18 mouse cellular contexts compared by ENCODE assay signal in genomic region chr15:67902982-67903381, GRCm38 (mm10).
DNase-seq lines count a peak whose midpoint lies in the region; ATAC-seq and TF ChIP-seq lines count a peak whose summit lies in the region.
"Had no signal": no experiment of that assay in that cellular context is flagged by ENCODE, and none has a peak within 500 bp of the region (broad histone marks: within the 10 kb centered on the region; RNA-seq: fewer than 3 reads in every experiment).

No protein-coding gene starts in this region.

- no peaks in the 10 kb centered on the region for H3K4me1 ChIP-seq in lung, postnatal 0 days (ENCODE audit: insufficient read depth, low read depth, low read length)
- no peaks in the 10 kb centered on the region; the same call in 1 of the 2 replicates for H3K4me1 ChIP-seq in lung, adult 2 months (ENCODE audit: control insufficient read depth, insufficient read depth, low read length)
- H3K4me1 ChIP-seq in liver, postnatal 0 days (ENCODE audit: insufficient read depth): no peaks in the 10 kb centered on the region
- H3K4me1 ChIP-seq: heart, embryonic 10.5 days; hindbrain, embryonic 12.5 days; limb, embryonic 13.5 days; megakaryocyte, embryonic 14.5 days had no signal

- no peaks in the 10 kb centered on the region for H3K36me3 ChIP-seq in lung, postnatal 0 days (ENCODE audit: insufficient read depth, low read length)
- H3K36me3 ChIP-seq in liver, postnatal 0 days (replicated peaks; ENCODE audit: insufficient read depth, low read length): no peaks in the 10 kb centered on the region
- H3K36me3 ChIP-seq: G1E; heart, embryonic 10.5 days; hindbrain, embryonic 12.5 days; limb, embryonic 13.5 days; neural tube, embryonic 15.5 days had no signal

- 84% methylated on average over 2 of the region's 2 CpGs for WGBS in lung, postnatal 0 days
- 79% methylated on average over 2 of the region's 2 CpGs for WGBS in lung, adult 2 months
- 46% methylated on average over 2 of the region's 2 CpGs for WGBS in liver, postnatal 0 days (ENCODE audit: insufficient replicate concordance)

- ATAC-seq in lung, postnatal 0 days: no peak
- ATAC-seq in liver, postnatal 0 days: peak; percentile 48; the same call in 1 of the 2 replicates
- ATAC-seq: intestine, embryonic 16.5 days had no signal

- no peaks in the 10 kb centered on the region for H3K27me3 ChIP-seq in lung, postnatal 0 days (replicated peaks; ENCODE audit: insufficient read depth, low read length)
- H3K27me3 ChIP-seq in liver, postnatal 0 days (ENCODE audit: insufficient read depth, low read length): no peaks in the 10 kb centered on the region
- H3K27me3 ChIP-seq: hindbrain, embryonic 12.5 days; limb, embryonic 13.5 days; megakaryocyte, embryonic 14.5 days; neural tube, embryonic 15.5 days had no signal

- H3K9ac ChIP-seq in lung, postnatal 0 days (replicated peaks; ENCODE audit: low read depth): no peak overlapping the region
- H3K9ac ChIP-seq in liver, postnatal 0 days (replicated peaks): no peak overlapping the region
- H3K9ac ChIP-seq: hindbrain, embryonic 12.5 days; limb, embryonic 13.5 days; neural tube, embryonic 15.5 days had no signal

- H3K4me2 ChIP-seq in lung, postnatal 0 days (replicated peaks; ENCODE audit: low read depth, low read length): no peak overlapping the region
- no peak overlapping the region for H3K4me2 ChIP-seq in liver, postnatal 0 days (ENCODE audit: low read depth, low read length)
- H3K4me2 ChIP-seq: hindbrain, embryonic 12.5 days; limb, embryonic 13.5 days; neural tube, embryonic 15.5 days had no signal

- TF ChIP-seq EP300 in lung, postnatal 0 days (IDR thresholded peaks at IDR 0.05): no peak
- TF ChIP-seq EP300 in liver, postnatal 0 days (IDR thresholded peaks at IDR 0.05; ENCODE audit: low read depth): no peak

- intact Hi-C loops in heart, postnatal 25 days (cut with DNase I): loop anchor here (10.0 kb wide), 1 partner anchor 302 kb away; no protein-coding TSS in a partner anchor

- H3K4me3 ChIP-seq in lung, postnatal 0 days (ENCODE audit: low read depth, low read length): no peak overlapping the region
- no peak overlapping the region for H3K4me3 ChIP-seq in lung, adult 2 months (replicated peaks; ENCODE audit: extremely low read depth, low read depth, low read length)
- no peak overlapping the region for H3K4me3 ChIP-seq in liver, postnatal 0 days (ENCODE audit: low read depth, low read length)
- H3K4me3 ChIP-seq: erythroblast, embryonic 14.5 days; heart, embryonic 10.5 days; hindbrain, embryonic 12.5 days; limb, embryonic 13.5 days; megakaryocyte, embryonic 14.5 days; neural tube, embryonic 15.5 days had no signal

- H3K9me3 ChIP-seq in lung, postnatal 0 days (ENCODE audit: low read length): no peaks in the 10 kb centered on the region
- H3K9me3 ChIP-seq in liver, postnatal 0 days (ENCODE audit: low read length): no peaks in the 10 kb centered on the region
- H3K9me3 ChIP-seq: G1E; heart, embryonic 10.5 days; hindbrain, embryonic 12.5 days; limb, embryonic 13.5 days; megakaryocyte, embryonic 14.5 days; neural tube, embryonic 15.5 days had no signal

- TF ChIP-seq CTCF in lung, postnatal 0 days (IDR thresholded peaks at IDR 0.05): no peak
- TF ChIP-seq CTCF in lung, adult 2 months (IDR thresholded peaks at IDR 0.05; ENCODE audit: insufficient read depth, low read length): no peak
- no peak for TF ChIP-seq CTCF in liver, postnatal 0 days (IDR thresholded peaks at IDR 0.05; ENCODE audit: low read depth)

- TF ChIP-seq POLR2A in lung, adult 2 months (IDR thresholded peaks at IDR 0.05; ENCODE audit: borderline replicate concordance, extremely low read depth, low read depth, low read length): no peak

- peak; percentile 94 for DNase-seq in heart, adult 11 months
- no peak for DNase-seq in heart, postnatal 25 days (ENCODE audit: low spot score)
- peak; percentile 47 for DNase-seq in lung, postnatal 0 days (ENCODE audit: low spot score)
- DNase-seq in lung, adult 2 months: no peak
- peak; percentile 16 for DNase-seq in liver, postnatal 0 days
- DNase-seq in skeletal muscle tissue, adult 2 months (ENCODE audit: low read depth, low spot score): peak; percentile 32
- DNase-seq in left cerebral cortex, adult 18-20 months (ENCODE audit: low spot score in 2 of 2): no peak
- DNase-seq in thymus, postnatal 36 days: no peak
- DNase-seq: cerebellum, adult 9-11 months; kidney, postnatal 36 days had no signal

- no peak overlapping the region for H3K27ac ChIP-seq in lung, postnatal 0 days (ENCODE audit: low read length)
- peak overlapping the region; percentile 34; the same call in 1 of the 2 replicates for H3K27ac ChIP-seq in liver, postnatal 0 days (ENCODE audit: low read depth)
- H3K27ac ChIP-seq: heart, embryonic 10.5 days; hindbrain, embryonic 12.5 days; limb, embryonic 13.5 days; neural tube, embryonic 15.5 days had no signal

Comparison
In these comparisons a context has a peak if more than half of its experiments do, and no peak if none do; other contexts are left out.
1. DNase-seq: peak in heart, adult 11 months (single experiment), lung, postnatal 0 days (single experiment), liver, postnatal 0 days (single experiment) and skeletal muscle tissue, adult 2 months (single experiment); none in heart, postnatal 25 days (single experiment), lung, adult 2 months (single experiment), left cerebral cortex, adult 18-20 months (0 of 2) and thymus, postnatal 36 days (0 of 2).